Mouse (Mus musculus): Measurements from ENCODE around the gene Cdcp2. TPM values are rescaled to one million over a fixed set of nuclear protein-coding genes. Genes with fewer than 3 reads are reported as not detected.

Gene Cdcp2
- polyA plus RNA-seq, 1 experiment from 2014 or later = not detected

DNA sequence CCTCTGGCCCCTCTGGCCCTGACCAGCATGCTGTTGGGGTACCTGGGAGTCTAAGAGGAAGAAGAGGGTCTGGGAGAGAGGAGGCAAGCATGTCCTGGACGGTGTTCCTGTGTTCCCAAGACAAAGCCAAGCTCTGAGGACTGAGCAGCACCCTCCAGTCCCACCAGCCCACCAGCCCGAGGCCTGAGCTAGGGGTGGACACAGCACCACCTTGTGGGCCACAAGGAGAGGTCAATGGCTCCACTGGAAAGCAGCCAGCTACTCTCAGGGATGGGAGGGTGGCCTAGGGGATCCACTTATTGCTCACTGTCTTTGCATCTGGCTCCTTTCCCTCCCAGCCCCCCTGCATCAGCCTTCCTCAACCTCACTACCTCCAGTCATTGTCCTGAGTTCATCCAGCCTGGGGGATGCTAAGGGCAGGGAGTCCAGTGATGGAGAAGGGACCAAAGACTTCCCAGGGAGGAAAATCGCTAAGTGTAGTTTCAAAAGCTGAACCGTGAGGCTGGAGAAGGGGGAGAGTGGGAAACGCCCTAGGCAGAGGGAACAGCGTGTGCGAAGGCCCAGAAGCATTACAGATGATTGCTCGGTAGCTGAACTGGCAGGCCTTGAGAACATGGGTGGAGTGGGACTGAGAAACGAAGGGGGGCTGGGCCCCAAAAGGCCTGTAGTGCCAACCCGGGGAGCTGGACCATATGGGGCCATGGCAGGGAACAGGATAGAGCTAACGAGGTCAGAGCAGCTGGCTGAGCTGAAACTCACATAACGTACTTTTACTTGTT, 24.7 kb downstream of the Cdcp2 start:
- H3K27me3 ChIP-seq (replicated peaks; ENCODE audit: control insufficient read depth, insufficient read depth, low read length) = no peaks in the 10 kb centered on the region
- H3K27ac ChIP-seq (ENCODE audit: low read depth, low read length) = no peak overlapping the region
- H3K4me1 ChIP-seq (ENCODE audit: control insufficient read depth, insufficient read depth, low read length) = peaks cover 4% of the 10 kb centered on the region; the same call in 1 of the 2 replicates
- no peak overlapping the region for H3K4me2 ChIP-seq (ENCODE audit: low read length)
- H3K4me3 ChIP-seq (ENCODE audit: low read depth, low read length) = no peak overlapping the region
- 0 out of 2 replicates have a peak, but pooled peaks have one; percentile 32 for ATAC-seq
- no peaks in the 10 kb centered on the region for H3K36me3 ChIP-seq (ENCODE audit: control insufficient read depth, insufficient read depth, low read length)
- H3K9ac ChIP-seq (ENCODE audit: low read length) = no peak overlapping the region
- DNase-seq (ENCODE audit: low spot score) = peak; percentile 56
- H3K9me3 ChIP-seq (replicated peaks; ENCODE audit: control insufficient read depth, low read length) = no peaks in the 10 kb centered on the region
- WGBS = 39% methylated on average over 12 of the region's 12 CpGs

GRCm38 (mm10) chr4:107124376-107124775, 27.7 kb downstream of the Cdcp2 start:
- Histone ChIP-seq H3K4me3 (ENCODE audit: low read depth, low read length) (no peak overlapping the region), H3K27me3 (replicated peaks; ENCODE audit: control insufficient read depth, insufficient read depth, low read length) (no peaks in the 10 kb centered on the region), H3K27ac (ENCODE audit: low read depth, low read length) (no peak overlapping the region), H3K36me3 (ENCODE audit: control insufficient read depth, insufficient read depth, low read length) (no peaks in the 10 kb centered on the region), H3K9me3 (replicated peaks; ENCODE audit: control insufficient read depth, low read length) (no peaks in the 10 kb centered on the region), H3K4me1 (ENCODE audit: control insufficient read depth, insufficient read depth, low read length) (peaks cover 15% of the 10 kb centered on the region), H3K9ac (ENCODE audit: low read length) (no peak overlapping the region), H3K4me2 (ENCODE audit: low read length) (no peak overlapping the region)
- DNase-seq (ENCODE audit: low spot score) (no peak), ATAC-seq (no peak)
- 69% methylated on average over 7 of the region's 7 CpGs for WGBS

DNA sequence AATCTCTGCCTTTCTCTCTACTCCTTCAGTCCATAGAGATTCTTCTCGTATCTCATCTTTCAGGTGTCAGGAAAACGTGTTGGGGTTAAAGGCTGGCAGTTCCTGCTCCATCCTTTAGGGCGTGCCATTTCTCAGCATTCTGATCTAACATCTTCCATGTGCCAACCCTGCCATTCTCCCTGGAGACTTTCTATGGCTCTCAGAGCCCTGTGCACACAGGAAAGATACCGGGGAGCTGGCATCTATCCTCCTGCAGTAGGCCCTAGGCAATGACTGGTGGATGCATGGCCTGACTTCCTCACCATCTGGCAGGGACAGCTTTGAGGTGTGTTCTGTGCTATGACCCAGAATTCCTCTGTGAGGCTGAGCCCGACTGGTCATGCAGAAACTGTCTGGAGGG, 28.4 kb downstream of the Cdcp2 start:
- ATAC-seq (no peak), DNase-seq (ENCODE audit: low spot score) (no peak)
- Histone ChIP-seq H3K9ac (ENCODE audit: low read length) (no peak overlapping the region), H3K27me3 (replicated peaks; ENCODE audit: control insufficient read depth, insufficient read depth, low read length) (no peaks in the 10 kb centered on the region), H3K4me3 (ENCODE audit: low read depth, low read length) (no peak overlapping the region), H3K27ac (ENCODE audit: low read depth, low read length) (no peak overlapping the region), H3K36me3 (ENCODE audit: control insufficient read depth, insufficient read depth, low read length) (no peaks in the 10 kb centered on the region), H3K9me3 (replicated peaks; ENCODE audit: control insufficient read depth, low read length) (no peaks in the 10 kb centered on the region), H3K4me2 (ENCODE audit: low read length) (no peak overlapping the region), H3K4me1 (ENCODE audit: control insufficient read depth, insufficient read depth, low read length) (peaks cover 15% of the 10 kb centered on the region)
- 53% methylated on average over 5 of the region's 5 CpGs for WGBS

DNA sequence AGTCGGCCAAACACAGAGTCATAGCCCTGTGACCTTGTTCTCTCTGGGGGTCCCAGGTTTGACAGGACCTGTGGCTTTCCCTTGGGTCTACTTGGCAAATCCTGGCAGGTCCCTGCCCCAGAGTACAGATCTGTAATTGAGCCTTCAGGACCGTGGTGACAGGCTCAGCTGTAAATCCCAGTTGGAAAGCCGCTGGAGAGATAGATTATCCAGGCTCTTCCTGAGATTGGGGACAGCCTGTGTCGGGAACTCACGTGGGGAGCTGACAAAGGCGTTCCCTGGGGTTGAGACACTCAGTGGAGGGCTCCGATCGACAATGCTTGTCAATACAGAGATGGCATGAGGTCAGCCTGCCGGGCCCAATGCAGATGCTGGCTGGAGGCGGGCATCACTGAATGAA, 29.7 kb downstream of the Cdcp2 start:
- H3K4me2 ChIP-seq (ENCODE audit: low read length) = no peak overlapping the region
- H3K4me3 ChIP-seq (ENCODE audit: low read depth, low read length) = no peak overlapping the region
- H3K36me3 ChIP-seq (ENCODE audit: control insufficient read depth, insufficient read depth, low read length) = no peaks in the 10 kb centered on the region
- no peak overlapping the region for H3K9ac ChIP-seq (ENCODE audit: low read length)
- H3K27me3 ChIP-seq (replicated peaks; ENCODE audit: control insufficient read depth, insufficient read depth, low read length) = no peaks in the 10 kb centered on the region
- 52% methylated on average over 10 of the region's 10 CpGs for WGBS
- H3K27ac ChIP-seq (ENCODE audit: low read depth, low read length) = no peak overlapping the region
- H3K9me3 ChIP-seq (replicated peaks; ENCODE audit: control insufficient read depth, low read length) = no peaks in the 10 kb centered on the region
- DNase-seq (ENCODE audit: low spot score) = no peak
- ATAC-seq = no peak
- H3K4me1 ChIP-seq (ENCODE audit: control insufficient read depth, insufficient read depth, low read length) = peaks cover 18% of the 10 kb centered on the region

- ATAC-seq (no peak), DNase-seq (ENCODE audit: low spot score) (no peak)
- WGBS = 42% methylated on average over 13 of the region's 13 CpGs
- Histone ChIP-seq H3K27me3 (replicated peaks; ENCODE audit: control insufficient read depth, insufficient read depth, low read length) (no peaks in the 10 kb centered on the region), H3K27ac (ENCODE audit: low read depth, low read length) (peak overlapping the region; percentile 27; the same call in 1 of the 2 replicates), H3K4me2 (ENCODE audit: low read length) (no peak overlapping the region), H3K36me3 (ENCODE audit: control insufficient read depth, insufficient read depth, low read length) (no peaks in the 10 kb centered on the region), H3K4me3 (ENCODE audit: low read depth, low read length) (no peak overlapping the region), H3K9ac (ENCODE audit: low read length) (no peak overlapping the region), H3K9me3 (replicated peaks; ENCODE audit: control insufficient read depth, low read length) (no peaks in the 10 kb centered on the region), H3K4me1 (ENCODE audit: control insufficient read depth, insufficient read depth, low read length) (peaks cover 16% of the 10 kb centered on the region)
Measured at GRCm38 (mm10) chr4:107126891-107127524, 30.3 kb downstream of the Cdcp2 start.

DNA sequence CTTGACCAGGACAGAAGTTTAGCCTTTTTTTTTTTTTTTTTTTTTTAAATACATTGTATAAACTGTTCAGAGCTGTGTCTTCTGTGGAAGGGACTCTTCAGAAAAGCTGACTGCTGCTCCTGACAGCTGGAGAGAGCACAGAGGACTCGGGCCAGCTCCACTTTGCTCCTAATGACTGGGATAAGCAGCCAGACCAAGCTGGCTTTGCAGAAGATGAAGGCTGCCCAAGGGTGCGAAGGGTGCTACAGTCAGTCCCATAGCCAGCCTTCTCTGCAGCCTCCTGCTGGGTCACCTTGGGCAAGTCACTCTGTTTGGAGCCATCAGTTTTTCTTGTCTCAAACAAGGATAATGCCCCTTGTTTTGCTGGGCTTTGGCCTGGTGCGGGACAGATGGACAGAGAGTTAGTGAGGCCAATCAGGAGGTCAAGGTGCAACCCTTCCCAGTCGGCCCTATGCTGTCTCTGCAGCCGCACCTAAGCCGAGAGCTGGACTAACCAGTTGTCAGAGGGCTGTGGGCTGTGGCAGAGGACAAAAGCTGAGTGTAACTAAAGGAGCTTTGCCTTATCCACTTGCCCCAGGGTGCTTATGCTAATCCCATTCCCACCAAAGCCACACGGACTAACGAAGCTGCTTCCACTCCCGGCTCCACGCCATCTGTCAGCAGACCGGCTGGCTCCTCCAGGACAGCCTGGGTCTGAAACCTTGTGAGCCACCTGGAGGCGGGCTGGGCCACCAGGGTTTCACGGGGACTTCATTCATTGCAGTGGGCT, 31.4 kb downstream of the Cdcp2 start:
- ATAC-seq (peak; percentile 78), DNase-seq (ENCODE audit: low spot score) (peak; percentile 63)
- Histone ChIP-seq H3K4me1 (ENCODE audit: control insufficient read depth, insufficient read depth, low read length) (peaks cover 16% of the 10 kb centered on the region), H3K9me3 (replicated peaks; ENCODE audit: control insufficient read depth, low read length) (no peaks in the 10 kb centered on the region), H3K9ac (ENCODE audit: low read length) (no peak overlapping the region), H3K36me3 (ENCODE audit: control insufficient read depth, insufficient read depth, low read length) (no peaks in the 10 kb centered on the region), H3K27ac (ENCODE audit: low read depth, low read length) (no peak overlapping the region; the same call in 1 of the 2 replicates), H3K27me3 (replicated peaks; ENCODE audit: control insufficient read depth, insufficient read depth, low read length) (no peaks in the 10 kb centered on the region), H3K4me3 (ENCODE audit: low read depth, low read length) (no peak overlapping the region), H3K4me2 (ENCODE audit: low read length) (no peak overlapping the region)
- WGBS = 14% methylated on average over 13 of the region's 13 CpGs

DNA sequence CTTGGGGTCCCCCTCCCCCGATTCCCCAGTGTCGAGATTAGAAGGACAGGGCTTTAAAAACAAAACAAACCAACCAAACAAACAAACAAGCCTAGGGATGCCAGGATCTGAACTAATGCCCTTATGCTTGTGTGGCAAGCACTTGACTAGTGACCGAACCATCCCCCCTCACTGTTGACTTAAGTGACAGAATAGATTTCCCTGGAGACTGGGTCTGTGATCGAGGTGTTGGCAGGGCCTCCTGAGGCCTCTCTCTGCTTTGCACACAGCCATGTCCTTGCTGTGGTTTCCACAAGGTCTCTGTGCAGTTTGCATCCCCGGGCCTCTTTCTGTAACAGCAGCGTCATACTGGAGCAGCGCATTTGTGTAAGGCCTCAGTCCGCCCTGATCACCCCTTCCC, 32.7 kb downstream of the Cdcp2 start:
- Histone ChIP-seq H3K27me3 (replicated peaks; ENCODE audit: control insufficient read depth, insufficient read depth, low read length) (no peaks in the 10 kb centered on the region), H3K36me3 (ENCODE audit: control insufficient read depth, insufficient read depth, low read length) (no peaks in the 10 kb centered on the region), H3K9me3 (replicated peaks; ENCODE audit: control insufficient read depth, low read length) (no peaks in the 10 kb centered on the region), H3K27ac (ENCODE audit: low read depth, low read length) (no peak overlapping the region), H3K4me1 (ENCODE audit: control insufficient read depth, insufficient read depth, low read length) (peaks cover 16% of the 10 kb centered on the region), H3K9ac (ENCODE audit: low read length) (no peak overlapping the region), H3K4me3 (ENCODE audit: low read depth, low read length) (no peak overlapping the region), H3K4me2 (ENCODE audit: low read length) (no peak overlapping the region)
- DNase-seq (ENCODE audit: low spot score) (no peak), ATAC-seq (no peak)
- WGBS = 65% methylated on average over 8 of the region's 8 CpGs

GRCm38 (mm10) chr4:107130534-107130933, 33.8 kb downstream of the Cdcp2 start:
- DNase-seq (ENCODE audit: low spot score) = no peak
- no peaks in the 10 kb centered on the region for H3K36me3 ChIP-seq (ENCODE audit: control insufficient read depth, insufficient read depth, low read length)
- no peak overlapping the region for H3K4me2 ChIP-seq (ENCODE audit: low read length)
- WGBS = 13% methylated on average over 9 of the region's 9 CpGs
- H3K27ac ChIP-seq (ENCODE audit: low read depth, low read length) = no peak overlapping the region; the same call in 1 of the 2 replicates
- no peaks in the 10 kb centered on the region for H3K27me3 ChIP-seq (replicated peaks; ENCODE audit: control insufficient read depth, insufficient read depth, low read length)
- no peaks in the 10 kb centered on the region for H3K9me3 ChIP-seq (replicated peaks; ENCODE audit: control insufficient read depth, low read length)
- H3K9ac ChIP-seq (ENCODE audit: low read length) = 0 out of 2 replicates have a peak overlapping the region, but pooled peaks have one; percentile 5
- H3K4me1 ChIP-seq (ENCODE audit: control insufficient read depth, insufficient read depth, low read length) = peaks cover 16% of the 10 kb centered on the region
- H3K4me3 ChIP-seq (ENCODE audit: low read depth, low read length) = no peak overlapping the region
- no peak for ATAC-seq
